Mouse (Mus musculus) hindbrain, postnatal 0 days (tissue): ENCODE results near the gene Opn1mw. TPM values are rescaled to one million over a fixed set of nuclear protein-coding genes. Genes with fewer than 3 reads are reported as not detected.
A peak's percentile ranks its signal among the peaks of the same experiment; 100 is the strongest.

ENCODE experiments used
- ATAC-seq: fragments of 200-750 bp; cut with Nextera tagmentation; 2 replicates; pipeline ENCODE4 v1.8.0; 2017; ENCODE audit warnings: mild to moderate bottlenecking, moderate TSS enrichment, moderate library complexity
- DNase-seq: peaks from one replicate; pipeline ENCODE4 v3.0.0-alpha.2; 2015; ENCODE audit warnings: low spot score
- H3K27ac ChIP-seq: fragments of 300-500 bp; sonication (generic); 2 replicates; pipeline ENCODE4 v1.5.1; 2014; ENCODE audit warnings: mild to moderate bottlenecking
- H3K27me3 ChIP-seq: fragments of 300-500 bp; sonication (generic); 2 replicates; pipeline ENCODE4 v1.6.1; 2014; ENCODE audit warnings: low read length, mixed read lengths; ENCODE audit not compliant: insufficient read depth
- H3K36me3 ChIP-seq: fragments of 300-500 bp; sonication (generic); 2 replicates; pipeline ENCODE4 v1.6.1; 2014; ENCODE audit warnings: low read length, mixed read lengths; ENCODE audit not compliant: insufficient read depth
- H3K4me1 ChIP-seq: fragments of 300-500 bp; sonication (generic); 2 replicates; pipeline ENCODE4 v1.6.1; 2014; ENCODE audit warnings: antibody characterized with exemption, low read length, mixed read lengths; ENCODE audit not compliant: insufficient read depth
- H3K4me2 ChIP-seq: fragments of 300-500 bp; sonication (generic); 2 replicates; pipeline ENCODE4 v1.6.1; 2014; ENCODE audit warnings: low read depth, mild to moderate bottlenecking, low read length, moderate library complexity, mixed read lengths
- H3K4me3 ChIP-seq: fragments of 300-500 bp; sonication (generic); 2 replicates; pipeline ENCODE4 v1.5.1; 2014; ENCODE audit warnings: low read length
- H3K9ac ChIP-seq: fragments of 300-500 bp; sonication (generic); replicated peaks from 2 replicates; pipeline ENCODE4 v1.6.1; 2014; ENCODE audit warnings: mild to moderate bottlenecking, low read length, moderate library complexity, mixed read lengths
- H3K9me3 ChIP-seq: fragments of 300-500 bp; sonication (generic); 2 replicates; pipeline ENCODE4 v1.6.1; 2016; ENCODE audit warnings: low read length, mixed read lengths
- CTCF ChIP-seq: IDR thresholded peaks from 2 replicates; pipeline ENCODE4 v1.5.1; 2016; ENCODE audit warnings: antibody characterized with exemption, control low read depth, low read depth
- WGBS: fragments of 180-500 bp; shearing (Covaris S2); extraction: QIAGEN DNeasy Blood & Tissue Kit; methylation state at CpG from one replicate; pipeline ENCODE4 v1.1.7; 2014; 5-methylcytosine and 5-hydroxymethylcytosine counted together
- polyA plus RNA-seq: library from polyadenylated mRNA; unstranded; fragments of >200 nt; fragmentation: Nextera tagmentation; extraction: Ambion mirVana; gene quantifications from 2 replicates; pipeline ENCODE4 v1.2.1, GENCODE M21; 2015
- total RNA-seq: library from RNA; depleted of rRNA; stranded (reverse); fragments of >200 nt; gene quantifications from 2 replicates; pipeline ENCODE4 v1.2.3, GENCODE M21; 2014; rRNA removed

Gene Opn1mw
- not detected in 2 replicates for total RNA-seq
- 0.14 TPM in 1 of 2 replicates, not detected in the other for polyA plus RNA-seq

- Histone ChIP-seq H3K4me3 (no peak within 1 kb of the TSS), H3K9ac (no peak within 1 kb of the TSS), H3K4me1 (no peaks in the 10 kb centered on the region), H3K9me3 (no peaks in the 10 kb centered on the region), H3K27me3 (no peaks in the 10 kb centered on the region), H3K4me2 (no peak within 1 kb of the TSS), H3K36me3 (no peaks in the 10 kb centered on the region), H3K27ac (no peak within 1 kb of the TSS)
- TF ChIP-seq CTCF = no peak
- no peak for DNase-seq
- no peak for ATAC-seq
These were observed at the start of gene Opn1mw for GRCm38 (mm10) chrX:74127164-74127563. Gene Opn1mw (plus strand): TSS chrX:74127464.

GRCm38 (mm10) chrX:74084276-74084837 lies 42.9 kb upstream of the Opn1mw start:
- 33% methylated on average over 17 of the region's 17 CpGs for WGBS

GRCm38 (mm10) chrX:74084946-74085498 lies 42.2 kb upstream of the Opn1mw start:
- 28% methylated on average over 38 of the region's 56 CpGs for WGBS
- H3K9me3 ChIP-seq = no peaks in the 10 kb centered on the region
- H3K4me1 ChIP-seq = no peaks in the 10 kb centered on the region
- H3K27me3 ChIP-seq = no peaks in the 10 kb centered on the region
- DNase-seq = peak; percentile 89
- peak; percentile 80 for ATAC-seq
- H3K9ac ChIP-seq = peak overlapping the region; percentile 72
- peak overlapping the region; percentile 57 for H3K4me3 ChIP-seq
- no peak; the same call in 1 of the 2 replicates for TF ChIP-seq CTCF
- H3K36me3 ChIP-seq = no peaks in the 10 kb centered on the region
- peak overlapping the region; percentile 58 for H3K4me2 ChIP-seq
- H3K27ac ChIP-seq = peak overlapping the region; percentile 96

More at GRCm38 (mm10) chrX:74084276-74084837, 42.9 kb upstream of the Opn1mw start:
- no peaks in the 10 kb centered on the region for H3K4me1 ChIP-seq
- peak overlapping the region; percentile 72; the same call in 1 of the 2 replicates for H3K9ac ChIP-seq
- peak overlapping the region; percentile 57 for H3K4me3 ChIP-seq
- peak overlapping the region; percentile 58 for H3K4me2 ChIP-seq
- DNase-seq (no peak), ATAC-seq (no peak)
- no peak for TF ChIP-seq CTCF
- H3K27ac ChIP-seq = peak overlapping the region; percentile 96; the same call in 1 of the 2 replicates
- no peaks in the 10 kb centered on the region for H3K27me3 ChIP-seq
- no peaks in the 10 kb centered on the region for H3K36me3 ChIP-seq
- H3K9me3 ChIP-seq = no peaks in the 10 kb centered on the region

DNA sequence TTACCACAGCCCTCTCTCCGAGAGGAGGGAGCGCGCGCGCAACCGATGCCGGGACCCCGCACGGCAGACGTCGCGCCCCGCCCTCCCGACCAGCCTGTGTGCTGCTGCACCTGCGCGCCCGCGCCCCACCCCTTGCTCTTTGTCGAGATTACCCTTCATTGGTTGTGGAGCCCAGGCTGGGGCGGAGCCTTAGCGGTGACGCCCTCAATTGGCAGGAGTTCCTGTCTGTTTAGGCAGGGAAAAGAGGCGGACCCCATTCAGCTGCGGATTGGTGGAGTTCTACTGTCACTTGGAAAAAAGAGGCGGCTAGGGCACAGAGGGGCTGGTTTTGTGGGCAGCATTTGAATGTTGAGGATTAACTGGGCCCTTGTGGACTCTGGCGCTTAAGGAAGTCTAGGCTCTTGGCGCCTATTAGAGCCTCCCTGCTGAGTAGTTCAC lies 41.6 kb upstream of the Opn1mw start:
- no peak for TF ChIP-seq CTCF
- ATAC-seq (peak; percentile 99), DNase-seq (peak; percentile 97)
- Histone ChIP-seq H3K27ac (peak overlapping the region; percentile 96), H3K4me1 (no peaks in the 10 kb centered on the region), H3K9me3 (no peaks in the 10 kb centered on the region), H3K36me3 (no peaks in the 10 kb centered on the region), H3K4me2 (peak overlapping the region; percentile 47), H3K4me3 (peak overlapping the region; percentile 57), H3K9ac (peak overlapping the region; percentile 72), H3K27me3 (no peaks in the 10 kb centered on the region)
- 22% methylated on average over 23 of the region's 27 CpGs for WGBS

DNA sequence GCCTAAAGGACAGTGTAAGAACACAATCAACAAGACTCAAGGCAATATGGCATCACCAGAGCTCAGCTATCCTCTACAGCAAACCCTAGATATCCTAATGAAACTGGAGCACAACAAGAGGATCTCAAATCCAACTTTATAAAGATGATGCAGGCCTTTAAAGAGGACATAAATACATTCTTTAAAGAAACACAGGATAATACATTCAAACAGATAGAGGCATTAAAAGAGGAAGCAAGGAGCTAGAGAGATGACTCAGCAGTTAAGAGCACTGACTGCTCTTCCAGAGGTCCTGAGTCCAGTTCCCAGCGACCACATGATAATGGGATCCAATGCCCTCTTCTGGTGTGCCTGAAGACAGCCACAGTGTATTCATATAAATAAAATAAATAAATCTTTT lies 32.1 kb upstream of the Opn1mw start:
- H3K27ac ChIP-seq = no peak overlapping the region
- ATAC-seq = no peak

GRCm38 (mm10) chrX:74103457-74104188 lies 23.6 kb upstream of the Opn1mw start:
- Histone ChIP-seq H3K27ac (no peak overlapping the region), H3K9ac (no peak overlapping the region), H3K27me3 (no peaks in the 10 kb centered on the region), H3K4me3 (no peak overlapping the region), H3K4me2 (no peak overlapping the region), H3K9me3 (no peaks in the 10 kb centered on the region), H3K4me1 (no peaks in the 10 kb centered on the region), H3K36me3 (no peaks in the 10 kb centered on the region)
- no peak for TF ChIP-seq CTCF
- 59% methylated on average over 4 of the region's 4 CpGs for WGBS
- DNase-seq = no peak
- ATAC-seq = no peak

More for the DNA sequence above, 32.1 kb upstream of the Opn1mw start:
- Histone ChIP-seq H3K9ac (no peak overlapping the region), H3K4me1 (no peaks in the 10 kb centered on the region), H3K27me3 (no peaks in the 10 kb centered on the region), H3K9me3 (no peaks in the 10 kb centered on the region), H3K4me3 (no peak overlapping the region), H3K4me2 (no peak overlapping the region), H3K36me3 (no peaks in the 10 kb centered on the region)
- 72% methylated on average over 1 of the region's 1 CpGs for WGBS
- no peak for TF ChIP-seq CTCF
- no peak for DNase-seq
